Mouse (Mus musculus) urinary bladder, postnatal 25 days (tissue): ENCODE data around the gene Ache.

Source experiments
- DNase-seq: peaks from one replicate; pipeline ENCODE4 v3.0.0; 2022; ENCODE audit warnings: low spot score

Ache gene

DNA sequence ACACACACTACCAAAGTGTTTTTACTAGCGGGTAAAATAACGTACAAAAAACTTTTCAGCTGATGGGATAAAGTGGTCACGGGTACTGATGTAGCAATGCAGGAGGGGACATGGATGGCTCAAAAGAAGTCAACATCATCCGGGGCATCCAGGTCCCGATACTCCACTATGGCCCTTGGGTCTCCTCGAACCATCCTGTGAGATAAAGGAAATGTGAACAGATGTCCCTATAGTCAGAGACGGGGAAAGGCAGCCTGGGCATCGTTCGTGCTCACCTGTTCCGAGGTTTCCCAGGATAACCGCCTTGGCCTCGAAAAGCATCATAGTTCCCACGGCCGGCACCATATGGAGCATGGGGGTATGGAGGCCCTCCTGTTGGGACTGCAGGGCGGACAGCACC is 8.4 kb downstream of the Ache start:
- no peak for DNase-seq

DNA sequence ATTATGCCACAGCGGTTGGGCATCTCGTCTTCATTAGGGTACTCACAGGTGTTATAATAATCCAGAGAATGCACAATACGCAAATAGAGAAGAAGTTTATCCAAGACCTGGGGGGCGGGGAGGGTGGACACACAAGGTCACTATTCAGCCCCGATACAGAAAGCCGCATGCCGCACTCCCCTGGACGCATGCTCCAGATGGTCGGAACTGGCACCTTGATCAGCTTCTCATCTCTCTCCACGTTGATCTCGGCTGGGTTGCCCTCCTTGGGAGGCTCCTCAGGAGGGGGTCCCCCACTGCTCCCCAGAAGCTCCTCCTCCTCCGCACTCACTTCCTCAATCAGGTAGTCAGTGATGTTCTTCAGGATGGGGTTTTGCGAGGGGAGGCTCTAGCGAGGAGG is 9.8 kb downstream of the Ache start:
- no peak for DNase-seq

DNA sequence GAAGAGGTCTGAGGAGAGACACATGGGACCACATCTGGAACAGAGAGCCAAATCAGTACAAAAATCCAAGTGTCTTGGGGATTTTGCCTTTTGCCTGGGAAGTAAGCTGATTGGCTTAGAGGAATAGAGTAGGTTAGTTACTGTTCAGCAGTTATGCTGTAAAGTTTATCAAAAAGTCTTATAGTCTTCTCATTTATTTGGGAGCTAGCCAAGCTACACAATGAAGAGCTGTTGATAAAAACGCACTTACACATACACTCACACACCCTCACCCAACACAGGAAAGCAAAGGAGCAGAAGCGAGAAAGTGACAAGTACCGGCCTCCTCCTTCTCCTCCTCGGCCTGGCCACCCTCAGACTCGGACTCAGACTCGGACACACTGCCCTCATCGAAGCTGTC is 11.9 kb downstream of the Ache start:
- DNase-seq = no peak

DNA sequence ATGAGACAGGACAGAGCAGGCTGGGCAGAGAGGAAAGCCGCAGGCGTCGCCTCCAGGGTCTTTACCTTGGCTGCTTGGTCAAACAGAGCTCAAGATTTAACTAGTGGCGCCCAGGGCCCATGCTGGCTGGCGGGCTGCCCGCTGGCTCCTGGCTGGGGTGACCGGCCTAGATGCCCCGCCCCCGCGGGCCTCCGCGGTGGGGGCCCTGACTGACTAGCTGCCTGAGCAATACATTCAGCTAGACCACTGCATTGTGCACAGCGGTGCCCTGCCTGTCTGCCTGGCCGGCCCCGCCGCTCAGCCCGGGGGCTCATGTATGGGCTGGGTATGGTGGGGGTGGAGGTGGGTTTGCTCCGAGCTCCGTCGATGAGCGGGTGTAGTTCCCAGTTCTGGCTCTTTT is 13.9 kb downstream of the Ache start:
- no peak for DNase-seq

GRCm38 (mm10) chr5:137303609-137304008 is 16.3 kb downstream of the Ache start:
- no peak for DNase-seq

DNA sequence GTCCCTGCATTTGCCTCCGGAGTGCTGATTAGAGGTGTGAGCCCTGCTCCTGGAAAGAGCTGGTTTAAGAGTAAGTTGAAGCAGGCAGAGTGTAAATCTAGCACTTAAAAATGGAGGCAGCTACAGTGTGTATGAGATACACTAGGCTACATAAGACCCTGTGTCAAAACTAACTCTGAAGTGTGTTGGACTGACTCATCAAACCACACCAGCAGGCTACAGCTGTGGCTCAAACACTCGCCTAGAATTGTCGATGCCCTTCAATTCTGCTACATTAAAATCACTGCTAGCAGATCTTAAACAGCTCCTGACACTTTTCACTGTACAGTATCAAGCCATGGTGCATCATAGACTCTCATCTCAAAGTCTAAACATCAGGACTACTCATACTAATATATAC is 16.8 kb downstream of the Ache start:
- DNase-seq = no peak

- no peak for DNase-seq
Measured at GRCm38 (mm10) chr5:137304816-137305215, 17.5 kb downstream of the Ache start.

- no peak for DNase-seq
Measured at GRCm38 (mm10) chr5:137305822-137306221, 18.5 kb downstream of the Ache start.

DNA sequence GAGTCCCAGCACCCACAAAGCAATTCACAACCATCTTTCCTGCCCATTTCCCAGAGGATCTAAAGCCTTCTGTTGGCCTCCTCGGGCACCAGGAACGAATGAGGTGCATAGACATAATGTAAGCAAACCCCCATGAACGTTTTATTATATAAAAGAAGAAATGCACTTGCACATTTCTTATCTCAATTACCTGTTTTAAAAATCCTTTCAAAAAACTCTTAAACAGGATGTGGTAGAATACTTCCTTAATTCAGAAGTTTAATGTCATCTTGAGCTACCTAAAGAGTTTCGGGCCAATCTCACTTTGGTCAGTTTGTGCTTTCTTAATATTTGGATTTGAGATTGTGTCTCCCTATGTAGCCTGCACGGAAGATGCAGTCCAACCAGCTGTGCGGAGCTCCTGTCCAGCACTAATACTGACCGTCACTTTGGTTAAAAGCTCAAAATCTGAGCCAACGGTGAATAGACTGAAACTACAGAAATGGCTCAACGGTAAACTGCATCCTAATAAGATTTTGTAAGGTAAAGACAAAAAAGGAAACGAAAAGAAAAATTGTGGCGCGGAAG is 19.2 kb downstream of the Ache start:
- DNase-seq = no peak

DNA sequence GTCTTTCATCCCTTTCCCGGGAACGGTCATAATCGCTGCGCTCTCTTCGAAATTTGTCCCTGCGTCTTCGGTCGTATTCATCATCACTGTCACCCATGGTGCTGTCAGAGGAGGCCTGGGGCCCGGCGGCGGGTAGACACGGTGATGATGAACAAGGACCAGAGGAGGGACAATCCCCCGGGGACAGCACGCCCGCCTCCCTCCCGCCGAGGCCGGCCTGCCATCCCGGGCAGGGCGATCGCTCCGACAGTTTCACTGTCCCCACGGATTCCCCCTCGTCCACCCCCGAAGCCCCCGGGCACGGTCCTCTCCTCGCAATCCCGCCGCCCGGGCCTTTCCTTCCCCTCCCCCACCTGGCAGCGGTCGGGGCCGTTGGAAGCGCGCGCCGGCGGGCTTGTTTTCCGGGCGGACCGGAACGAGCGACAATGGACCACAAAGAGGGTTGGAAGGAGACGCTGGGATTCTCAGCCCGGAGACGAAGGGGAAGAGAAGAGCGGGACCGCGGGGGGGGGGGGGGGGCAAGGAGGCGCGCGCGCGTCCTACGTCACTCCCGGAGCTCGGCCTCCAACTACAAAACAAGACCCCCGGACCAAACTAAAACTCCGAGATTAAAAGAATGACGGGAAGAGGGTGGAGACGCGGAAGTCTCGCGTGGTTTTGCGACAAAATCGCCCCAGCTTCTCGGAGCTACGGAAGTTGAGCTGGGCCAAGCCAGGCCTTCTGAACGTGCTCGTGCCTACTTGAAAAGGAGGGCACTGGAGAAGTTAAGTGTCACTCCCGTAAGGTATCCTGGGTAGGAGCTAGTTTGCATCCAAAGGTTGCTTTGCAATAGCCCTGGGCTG is 20.0 kb downstream of the Ache start, which contains the start of gene Srrt:
Gene Srrt (minus strand): TSS at position 604 of the 842 bp plus-strand sequence.
- peak; percentile 85 for DNase-seq

DNA sequence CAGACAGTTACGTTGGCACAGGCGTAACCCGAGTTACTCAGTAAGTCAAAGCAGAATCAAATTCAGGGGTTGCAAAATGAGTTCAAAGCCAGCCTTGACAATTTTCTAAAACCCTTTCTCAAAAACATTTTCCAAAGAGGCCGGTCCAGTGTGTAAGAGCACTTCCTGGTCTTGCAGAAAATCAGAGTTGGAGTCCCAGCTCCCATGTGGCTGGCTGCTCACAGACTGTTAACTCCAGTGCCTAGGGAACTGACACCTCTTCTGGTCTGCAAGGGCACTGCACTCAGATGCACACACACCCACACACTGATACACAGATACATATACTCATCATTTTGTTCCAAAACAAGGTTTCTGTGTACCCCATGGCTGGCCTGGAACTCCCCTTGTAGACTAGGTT is 21.0 kb downstream of the Ache start:
- no peak for DNase-seq

- DNase-seq = no peak
Measured at GRCm38 (mm10) chr5:137313466-137314192, 26.3 kb downstream of the Ache start.

DNA sequence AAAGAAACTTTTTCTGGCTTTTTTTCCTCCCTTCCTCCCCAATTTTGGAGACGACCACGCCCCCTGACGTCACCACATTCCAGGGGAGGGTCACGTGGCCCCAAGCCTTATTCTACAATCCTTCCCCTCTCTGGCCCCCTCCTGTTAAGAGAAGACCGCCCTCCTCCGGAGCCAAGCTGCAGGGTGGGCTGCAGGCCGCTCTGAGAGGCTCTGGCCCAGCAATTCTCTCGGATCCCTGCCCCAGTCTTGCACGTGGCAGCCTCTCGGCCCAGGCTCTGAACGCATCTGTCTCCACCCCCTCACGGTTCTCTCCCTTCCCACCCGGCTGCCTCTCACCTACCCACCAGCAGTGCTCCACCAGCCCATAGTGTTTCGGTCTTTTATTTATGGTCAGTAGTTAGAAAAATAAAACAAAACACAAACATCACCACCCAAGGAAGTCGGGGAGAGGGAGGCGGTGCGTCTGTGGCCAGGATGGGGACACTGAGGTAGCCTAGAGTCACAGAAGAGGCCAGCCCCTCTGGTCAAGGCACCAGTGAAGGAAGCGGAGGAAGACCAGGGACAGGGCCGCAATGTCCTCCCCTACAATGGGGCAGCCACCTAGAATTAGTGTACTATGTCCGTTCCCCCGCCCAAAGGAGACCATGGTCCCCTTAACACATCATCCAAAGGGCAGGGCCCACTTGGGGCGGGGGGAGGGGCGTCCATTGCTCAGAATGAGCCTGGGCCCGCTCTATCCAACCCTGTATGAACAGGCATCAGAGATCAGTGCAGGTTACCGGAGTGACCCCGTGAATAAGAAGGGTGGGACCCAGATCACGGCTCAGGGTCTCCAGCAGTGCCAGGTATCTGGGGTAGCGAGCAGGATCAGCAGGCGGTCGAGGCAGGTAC is 27.1 kb downstream of the Ache start, which contains the start of gene Trip6:
Gene Trip6 (minus strand): TSS at position 212 of the 891 bp plus-strand sequence.
- DNase-seq = peak; percentile 95

DNA sequence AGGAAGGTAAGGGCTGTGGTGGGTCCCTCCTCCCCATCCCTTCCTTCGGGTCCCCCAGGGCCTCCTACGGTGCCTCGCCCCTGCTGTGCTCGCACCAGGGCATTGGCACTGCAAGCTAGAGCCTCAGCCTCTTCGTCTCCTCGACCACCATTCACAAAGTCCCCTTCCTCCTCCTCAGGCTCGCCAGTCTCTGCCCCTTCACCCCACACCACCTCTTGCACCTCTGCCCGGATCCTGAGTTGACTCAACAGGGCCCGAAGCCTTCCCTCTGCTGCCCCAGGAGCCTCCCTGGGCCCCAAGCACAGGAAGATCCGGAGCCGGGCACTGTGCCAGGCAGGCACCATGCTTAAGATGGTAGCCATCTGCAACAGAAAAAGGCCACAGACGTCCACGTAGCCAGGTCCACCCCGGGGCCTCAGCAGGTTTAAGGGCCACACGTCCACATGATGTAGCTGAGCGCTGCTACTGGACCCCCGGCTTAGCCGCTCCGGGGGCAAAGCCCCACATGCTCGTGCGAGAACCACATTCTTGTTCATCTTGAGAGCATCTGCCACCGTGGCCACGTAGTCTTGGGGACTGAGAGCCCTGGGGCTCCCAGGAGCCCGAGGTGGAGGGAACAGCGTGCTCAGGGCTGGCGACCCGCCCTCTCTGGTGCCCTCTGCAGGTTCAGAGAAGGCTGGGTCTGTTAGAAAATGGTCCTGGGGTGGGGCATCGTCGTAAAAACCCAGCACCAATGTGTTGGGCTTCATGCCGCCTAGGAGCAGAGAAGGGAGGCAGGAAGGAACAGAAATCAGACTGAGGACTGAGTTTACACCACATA is 28.0 kb downstream of the Ache start:
- DNase-seq = peak; percentile 50

DNA sequence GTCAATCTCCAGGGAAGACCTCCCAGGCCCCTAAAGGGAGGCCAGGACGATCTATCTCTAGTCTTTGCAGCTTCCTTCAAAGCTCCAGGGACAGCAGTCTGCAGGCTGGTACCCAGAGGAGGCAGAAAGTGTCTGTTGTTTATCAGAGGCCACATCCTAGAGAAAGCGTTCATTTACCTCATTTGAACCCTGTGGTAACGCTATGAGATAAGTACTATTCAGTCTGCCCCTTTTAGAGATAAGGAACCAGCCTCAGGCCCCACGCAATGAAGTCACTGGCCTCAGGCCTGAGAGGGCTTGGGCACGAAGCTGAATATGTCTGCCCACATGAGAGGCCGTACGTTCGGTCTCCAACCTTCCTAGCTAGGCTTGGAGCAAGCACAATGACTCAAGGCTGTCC is 30.0 kb downstream of the Ache start:
- no peak for DNase-seq

GRCm38 (mm10) chr5:137318570-137318969 is 31.3 kb downstream of the Ache start:
- DNase-seq = no peak

GRCm38 (mm10) chr5:137320996-137321395 is 33.7 kb downstream of the Ache start:
- no peak for DNase-seq

DNA sequence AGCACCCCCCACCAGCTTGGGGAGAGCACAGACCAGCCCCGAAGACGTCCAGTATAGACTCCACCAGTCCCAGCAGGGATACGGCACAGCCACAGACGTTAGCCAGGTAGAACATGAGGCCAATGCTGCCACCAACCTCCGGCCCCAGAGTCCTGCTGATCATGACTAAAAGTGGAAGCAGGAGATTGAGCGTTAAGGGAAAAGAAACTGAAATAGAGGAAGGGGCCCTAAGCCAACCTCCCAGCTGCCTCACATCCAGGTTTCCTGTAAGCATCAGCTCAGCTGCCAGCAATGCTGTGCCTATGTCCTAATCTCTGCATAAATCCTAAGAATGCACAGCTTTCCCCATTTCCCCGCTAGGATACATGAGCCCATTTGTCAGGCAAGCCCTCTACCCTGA is 43.6 kb downstream of the Ache start:
- no peak for DNase-seq

DNA sequence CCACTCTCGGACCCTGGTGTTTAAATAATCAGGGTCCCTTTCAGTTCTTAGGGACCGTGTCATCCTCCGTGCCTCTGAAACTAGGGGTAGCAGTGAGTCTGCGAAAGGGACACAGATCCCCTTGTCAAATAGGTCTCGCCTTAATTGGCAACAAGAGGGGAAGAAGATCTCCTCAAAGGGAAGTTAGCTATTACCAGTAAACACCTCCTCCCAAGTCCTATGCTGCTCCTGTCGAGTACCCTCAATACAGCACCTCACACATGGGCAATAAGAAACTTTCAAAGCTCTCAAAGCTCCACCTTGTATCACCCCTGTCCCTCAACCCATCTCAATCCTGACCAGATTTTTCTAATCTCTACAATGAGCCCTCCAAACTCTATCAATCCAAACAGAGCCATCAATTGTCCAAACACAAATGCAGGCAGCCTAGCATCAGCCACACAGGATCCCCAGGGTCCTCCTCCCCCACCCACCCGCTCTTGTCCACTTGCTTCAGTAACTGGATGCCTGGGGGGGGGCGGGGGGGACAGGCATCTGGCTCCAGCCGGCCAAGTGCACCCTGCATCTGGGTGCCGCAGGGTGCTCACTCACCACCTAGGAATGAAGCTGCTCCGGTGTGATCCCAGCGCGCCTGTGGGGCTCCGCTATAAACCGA is 45.7 kb downstream of the Ache start:
- DNase-seq = no peak

GRCm38 (mm10) chr5:137333512-137334174 is 46.3 kb downstream of the Ache start, which contains the start of gene Slc12a9:
Slc12a9 (minus strand) TSS chr5:137333597.
- peak; percentile 93 for DNase-seq
